Mouse (Mus musculus) neural tube, embryonic 11.5 days (tissue): Measurements from ENCODE around the gene Nqo1. TPM values are rescaled to one million over a fixed set of nuclear protein-coding genes. Genes with fewer than 3 reads are reported as not detected.

Experiments
- ATAC-seq: fragments of 200-750 bp; cut with Nextera tagmentation; 2 replicates; pipeline ENCODE4 v1.8.0; 2017; ENCODE audit warnings: moderate number of reproducible peaks, mild to moderate bottlenecking, moderate TSS enrichment, moderate library complexity; ENCODE audit not compliant: insufficient read depth, low FRiP score, low TSS enrichment
- DNase-seq: peaks from one replicate; pipeline ENCODE4 v3.0.0-alpha.2; 2015; ENCODE audit warnings: low spot score
- H3K27ac ChIP-seq: fragments of 300-500 bp; sonication (generic); 2 replicates; pipeline ENCODE4 v1.5.1; 2014; ENCODE audit warnings: low read depth, mild to moderate bottlenecking, low read length
- H3K27me3 ChIP-seq: fragments of 300-500 bp; sonication (generic); 2 replicates; pipeline ENCODE4 v1.6.1; 2014; ENCODE audit warnings: mild to moderate bottlenecking, low read length, mixed read lengths; ENCODE audit not compliant: control insufficient read depth, insufficient read depth
- H3K36me3 ChIP-seq: fragments of 300-500 bp; sonication (generic); 2 replicates; pipeline ENCODE4 v1.6.1; 2014; ENCODE audit warnings: mild to moderate bottlenecking, low read length, moderate library complexity, mixed read lengths; ENCODE audit not compliant: control insufficient read depth, insufficient read depth
- H3K4me1 ChIP-seq: fragments of 300-500 bp; sonication (generic); 2 replicates; pipeline ENCODE4 v1.6.1; 2014; ENCODE audit warnings: low read length, mixed read lengths; ENCODE audit not compliant: control insufficient read depth, insufficient read depth
- H3K4me2 ChIP-seq: fragments of 300-500 bp; sonication (generic); 2 replicates; pipeline ENCODE4 v1.6.1; 2014; ENCODE audit warnings: low read depth, mild to moderate bottlenecking, moderate library complexity
- H3K4me3 ChIP-seq: fragments of 300-500 bp; sonication (generic); 2 replicates; pipeline ENCODE4 v1.5.1; 2014; ENCODE audit warnings: low read depth, low read length
- H3K9ac ChIP-seq: fragments of 300-500 bp; sonication (generic); 2 replicates; pipeline ENCODE4 v1.6.1; 2014; ENCODE audit warnings: mild to moderate bottlenecking, low read length
- H3K9me3 ChIP-seq: fragments of 300-500 bp; sonication (generic); 2 replicates; pipeline ENCODE4 v1.6.1; 2016; ENCODE audit warnings: low read length; ENCODE audit not compliant: control insufficient read depth
- WGBS: fragments of 180-500 bp; shearing (Covaris S2); extraction: QIAGEN DNeasy Blood & Tissue Kit; methylation state at CpG from one replicate; pipeline ENCODE4 v1.1.7; 2014; 5-methylcytosine and 5-hydroxymethylcytosine counted together
- polyA plus RNA-seq: library from polyadenylated mRNA; unstranded; fragments of >200 nt; fragmentation: Nextera tagmentation; extraction: Ambion mirVana; gene quantifications from 2 replicates; pipeline ENCODE4 v1.2.1, GENCODE M21; 2014

Gene Nqo1
- polyA plus RNA-seq, 1 experiment from 2014 or later = 5.1 TPM

DNA sequence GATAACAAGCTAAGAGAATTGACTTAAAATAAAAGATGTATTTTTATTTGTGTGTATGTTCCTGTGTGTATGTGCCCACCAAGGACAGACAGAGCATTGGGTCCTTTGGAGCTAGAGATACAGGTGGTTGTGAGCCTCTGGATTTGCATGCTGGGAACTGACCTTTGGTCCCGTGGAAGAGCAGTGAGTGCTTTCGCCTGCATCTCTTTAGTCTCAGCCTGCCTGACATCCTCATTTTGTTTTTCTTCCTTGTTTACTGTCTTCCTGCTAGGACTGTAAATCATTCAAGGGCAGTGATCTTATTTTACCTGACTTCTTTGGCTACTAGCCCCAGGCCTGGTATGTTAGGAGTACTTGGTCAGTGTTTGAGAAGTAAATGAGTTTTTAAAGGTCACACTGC lies 34.7 kb upstream of the Nqo1 start:
- WGBS = 61% methylated on average over 2 of the region's 2 CpGs
- no peak overlapping the region for H3K4me2 ChIP-seq

GRCm38 (mm10) chr8:107436841-107437421 lies 33.9 kb upstream of the Nqo1 start:
- Histone ChIP-seq H3K36me3 (no peaks in the 10 kb centered on the region), H3K4me3 (peak overlapping the region; percentile 85), H3K9me3 (no peaks in the 10 kb centered on the region), H3K4me1 (peaks cover 4% of the 10 kb centered on the region), H3K9ac (peak overlapping the region; percentile 82), H3K4me2 (peak overlapping the region; percentile 69), H3K27ac (peak overlapping the region; percentile 84), H3K27me3 (no peaks in the 10 kb centered on the region)
- DNase-seq (no peak), ATAC-seq (no peak)
- 13% methylated on average over 16 of the region's 16 CpGs for WGBS

More for the DNA sequence above, 34.7 kb upstream of the Nqo1 start:
- no peak overlapping the region for H3K4me3 ChIP-seq
- H3K4me1 ChIP-seq = peaks cover 4% of the 10 kb centered on the region
- no peaks in the 10 kb centered on the region for H3K9me3 ChIP-seq
- no peaks in the 10 kb centered on the region for H3K27me3 ChIP-seq
- ATAC-seq (no peak), DNase-seq (no peak)
- no peaks in the 10 kb centered on the region for H3K36me3 ChIP-seq
- no peak overlapping the region for H3K27ac ChIP-seq
- no peak overlapping the region for H3K9ac ChIP-seq

GRCm38 (mm10) chr8:107435962-107436831 lies 33.2 kb upstream of the Nqo1 start, which contains the start of gene Wwp2:
Gene Wwp2, plus strand, starts transcription at chr8:107436365.
- Histone ChIP-seq H3K9me3 (no peaks in the 10 kb centered on the region), H3K9ac (peak within 1 kb of the TSS; percentile 82), H3K4me2 (peak within 1 kb of the TSS; percentile 69), H3K36me3 (no peaks in the 10 kb centered on the region), H3K27me3 (no peaks in the 10 kb centered on the region), H3K4me3 (peak within 1 kb of the TSS; percentile 85), H3K27ac (peak within 1 kb of the TSS; percentile 84), H3K4me1 (peaks cover 4% of the 10 kb centered on the region)
- ATAC-seq (peak; percentile 92), DNase-seq (peak; percentile 85)
- under 1% methylated on average over 63 of the region's 81 CpGs for WGBS

DNA sequence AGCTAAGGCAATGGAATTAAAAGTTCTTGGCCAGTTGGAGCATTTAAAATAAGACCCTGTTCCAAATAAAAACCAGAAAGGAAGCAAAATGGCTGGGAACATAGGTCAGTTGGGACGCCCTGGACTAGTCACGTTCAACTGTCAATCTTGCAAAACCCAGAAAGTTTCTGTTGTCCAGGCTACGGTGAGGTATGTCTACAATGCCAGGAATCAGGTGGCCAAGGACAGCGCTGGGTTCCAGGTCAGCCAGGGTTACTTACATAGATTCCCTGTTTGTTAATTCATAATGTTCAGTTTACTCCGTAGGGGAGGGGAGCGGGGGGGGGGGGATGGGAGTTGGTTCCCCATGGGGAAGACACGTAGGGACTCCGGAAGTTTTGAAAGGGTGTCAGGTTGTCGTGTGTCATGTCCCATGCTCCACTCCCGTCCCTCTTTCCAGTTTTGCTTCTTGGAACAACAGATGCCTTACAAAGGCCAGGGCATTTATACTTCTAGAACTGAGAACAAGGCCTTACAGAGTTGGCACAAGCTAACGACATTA lies 32.5 kb upstream of the Nqo1 start:
- peak overlapping the region; percentile 82; the same call in 1 of the 2 replicates for H3K9ac ChIP-seq
- H3K27me3 ChIP-seq = no peaks in the 10 kb centered on the region
- peaks cover 4% of the 10 kb centered on the region for H3K4me1 ChIP-seq
- ATAC-seq (0 out of 2 replicates have a peak, but pooled peaks have one; percentile 15), DNase-seq (no peak)
- no peak overlapping the region for H3K27ac ChIP-seq
- H3K36me3 ChIP-seq = no peaks in the 10 kb centered on the region
- peak overlapping the region; percentile 69 for H3K4me2 ChIP-seq
- H3K9me3 ChIP-seq = no peaks in the 10 kb centered on the region
- peak overlapping the region; percentile 85 for H3K4me3 ChIP-seq
- WGBS = 35% methylated on average over 11 of the region's 11 CpGs

GRCm38 (mm10) chr8:107430821-107431220 lies 27.8 kb upstream of the Nqo1 start:
- 82% methylated on average over 8 of the region's 8 CpGs for WGBS
- no peak overlapping the region for H3K4me2 ChIP-seq

GRCm38 (mm10) chr8:107425230-107425597 lies 22.2 kb upstream of the Nqo1 start:
- Histone ChIP-seq H3K9ac (no peak overlapping the region), H3K27ac (no peak overlapping the region), H3K4me3 (no peak overlapping the region), H3K4me1 (peaks cover 6% of the 10 kb centered on the region; the same call in 1 of the 2 replicates), H3K36me3 (no peaks in the 10 kb centered on the region), H3K9me3 (no peaks in the 10 kb centered on the region), H3K27me3 (no peaks in the 10 kb centered on the region), H3K4me2 (no peak overlapping the region)
- DNase-seq (no peak), ATAC-seq (no peak)
- WGBS = 46% methylated on average over 8 of the region's 8 CpGs

More at GRCm38 (mm10) chr8:107430821-107431220, 27.8 kb upstream of the Nqo1 start:
- DNase-seq (no peak), ATAC-seq (no peak)
- no peaks in the 10 kb centered on the region for H3K4me1 ChIP-seq
- H3K4me3 ChIP-seq = no peak overlapping the region
- no peaks in the 10 kb centered on the region for H3K9me3 ChIP-seq
- H3K36me3 ChIP-seq = no peaks in the 10 kb centered on the region
- H3K27me3 ChIP-seq = no peaks in the 10 kb centered on the region
- H3K27ac ChIP-seq = no peak overlapping the region
- H3K9ac ChIP-seq = no peak overlapping the region

GRCm38 (mm10) chr8:107424597-107425229 lies 21.7 kb upstream of the Nqo1 start, which contains the start of gene Nob1:
Gene Nob1, minus strand, starts transcription at chr8:107425051.
- peaks cover 2% of the 10 kb centered on the region; the same call in 1 of the 2 replicates for H3K36me3 ChIP-seq
- H3K4me2 ChIP-seq = peak within 1 kb of the TSS; percentile 84
- H3K27ac ChIP-seq = peak within 1 kb of the TSS; percentile 29; the same call in 1 of the 2 replicates
- H3K4me3 ChIP-seq = peak within 1 kb of the TSS; percentile 92
- under 1% methylated on average over 50 of the region's 50 CpGs for WGBS
- peak; percentile 98 for DNase-seq
- no peaks in the 10 kb centered on the region for H3K9me3 ChIP-seq
- peaks cover 6% of the 10 kb centered on the region; the same call in 1 of the 2 replicates for H3K4me1 ChIP-seq
- peak; percentile 100 for ATAC-seq
- peak within 1 kb of the TSS; percentile 84 for H3K9ac ChIP-seq
- H3K27me3 ChIP-seq = no peaks in the 10 kb centered on the region

DNA sequence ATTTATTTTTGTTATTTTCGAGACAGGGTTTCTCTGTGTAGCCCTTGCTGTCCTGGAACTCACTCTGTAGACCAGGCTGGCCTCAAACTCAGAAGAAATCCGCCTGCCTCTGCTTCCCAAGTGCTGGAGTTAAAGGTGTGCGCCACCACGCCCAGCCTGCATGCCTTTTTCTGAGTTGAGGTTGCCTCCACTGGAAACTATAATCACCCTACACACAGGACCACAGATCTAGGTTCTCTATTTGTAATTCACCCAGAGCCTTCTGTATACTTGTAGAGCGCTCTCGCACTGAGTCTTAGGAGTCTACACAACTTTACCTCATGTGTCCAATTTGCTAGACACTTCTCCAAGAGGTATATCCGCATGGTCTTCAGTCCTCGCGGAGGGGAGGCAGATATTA lies 21.2 kb upstream of the Nqo1 start:
- no peak overlapping the region for H3K27ac ChIP-seq
- H3K27me3 ChIP-seq = no peaks in the 10 kb centered on the region
- H3K4me2 ChIP-seq = peak overlapping the region; percentile 84
- ATAC-seq = no peak
- H3K9me3 ChIP-seq = no peaks in the 10 kb centered on the region
- H3K4me1 ChIP-seq = peaks cover 6% of the 10 kb centered on the region; the same call in 1 of the 2 replicates
- DNase-seq = no peak
- WGBS = 29% methylated on average over 9 of the region's 9 CpGs
- H3K9ac ChIP-seq = peak overlapping the region; percentile 84
- H3K36me3 ChIP-seq = peaks cover 2% of the 10 kb centered on the region; the same call in 1 of the 2 replicates
- H3K4me3 ChIP-seq = peak overlapping the region; percentile 92
